Mouse (Mus musculus) skeletal muscle tissue, postnatal 0 days (tissue): Measurements from ENCODE around the gene Afdn. TPM values are rescaled to one million over a fixed set of nuclear protein-coding genes. Genes with fewer than 3 reads are reported as not detected.

Experiments used
- polyA plus RNA-seq: library from polyadenylated mRNA; unstranded; fragments of >200 nt; fragmentation: Nextera tagmentation; extraction: Ambion mirVana; gene quantifications from 2 replicates; pipeline ENCODE4 v1.2.1, GENCODE M21; 2015

The Afdn gene
- polyA plus RNA-seq = 40.9 and 41.1 TPM in 2 replicates

GRCm38 (mm10) chr17:13759853-13760627 lies at the start of gene Afdn:
Gene Afdn, plus strand, starts transcription at chr17:13760539.

GRCm38 (mm10) chr17:13761179-13761913 lies 1.0 kb downstream of the Afdn start, which contains the start of gene Tcte2:
Gene Tcte2, minus strand, starts transcription at chr17:13761825.

GRCm38 (mm10) chr17:13948073-13948472 lies 187.7 kb downstream of the Afdn start, which contains the start of gene Gm7168:
Gene Gm7168, plus strand, starts transcription at chr17:13948373.

Other genes starting within 250 kb of the Afdn start
- gene Tcte2, start 1.3 kb downstream of the Afdn start, polyA plus RNA-seq = 2.2 and 2.4 TPM in 2 replicates
- not detected in 2 replicates for gene Gm7168, start 187.8 kb downstream of the Afdn start, polyA plus RNA-seq
- gene Gm7356, start 243.2 kb downstream of the Afdn start, polyA plus RNA-seq = not detected in 2 replicates